Mouse (Mus musculus) midbrain, embryonic 11.5 days (tissue): ENCODE results near the gene Col6a4. TPM values are rescaled to one million over a fixed set of nuclear protein-coding genes. Genes with fewer than 3 reads are reported as not detected.

ENCODE experiments used
- ATAC-seq: fragments of 200-750 bp; cut with Nextera tagmentation; 2 replicates; pipeline ENCODE4 v1.8.0; 2017; ENCODE audit warnings: moderate TSS enrichment, moderate library complexity; ENCODE audit not compliant: low FRiP score
- DNase-seq: peaks from one replicate; pipeline ENCODE4 v3.0.0; 2015; ENCODE audit warnings: low spot score; ENCODE audit errors: missing footprints
- H3K27ac ChIP-seq: fragments of 300-500 bp; sonication (generic); 2 replicates; pipeline ENCODE4 v1.5.1; 2014; ENCODE audit warnings: low read depth, low read length
- H3K27me3 ChIP-seq: fragments of 300-500 bp; sonication (generic); 2 replicates; pipeline ENCODE4 v1.6.1; 2014; ENCODE audit warnings: mild to moderate bottlenecking, low read length, moderate library complexity, mixed read lengths; ENCODE audit not compliant: control insufficient read depth, insufficient read depth
- H3K36me3 ChIP-seq: fragments of 300-500 bp; sonication (generic); 2 replicates; pipeline ENCODE4 v1.6.1; 2014; ENCODE audit warnings: mild to moderate bottlenecking, low read length, moderate library complexity, mixed read lengths; ENCODE audit not compliant: control insufficient read depth, insufficient read depth
- H3K4me1 ChIP-seq: fragments of 300-500 bp; sonication (generic); 2 replicates; pipeline ENCODE4 v1.6.1; 2014; ENCODE audit warnings: low read length; ENCODE audit not compliant: control insufficient read depth, insufficient read depth
- H3K4me2 ChIP-seq: fragments of 300-500 bp; sonication (generic); 2 replicates; pipeline ENCODE4 v1.6.1; 2014; ENCODE audit warnings: mild to moderate bottlenecking, moderate library complexity
- H3K4me3 ChIP-seq: fragments of 300-500 bp; sonication (generic); 2 replicates; pipeline ENCODE4 v1.5.1; 2014; ENCODE audit warnings: low read depth, low read length
- H3K9ac ChIP-seq: fragments of 300-500 bp; sonication (generic); 2 replicates; pipeline ENCODE4 v1.6.1; 2014; ENCODE audit warnings: low read length
- H3K9me3 ChIP-seq: fragments of 300-500 bp; sonication (generic); 2 replicates; pipeline ENCODE4 v1.6.1; 2016; ENCODE audit warnings: low read length; ENCODE audit not compliant: control insufficient read depth
- WGBS: fragments of 180-500 bp; shearing (Covaris S2); extraction: QIAGEN DNeasy Blood & Tissue Kit; methylation state at CpG from one replicate; pipeline ENCODE4 v1.1.7; 2014; 5-methylcytosine and 5-hydroxymethylcytosine counted together
- polyA plus RNA-seq: library from polyadenylated mRNA; unstranded; fragments of >200 nt; fragmentation: Nextera tagmentation; extraction: Ambion mirVana; gene quantifications from 2 replicates; pipeline ENCODE4 v1.2.1, GENCODE M21; 2014

Col6a4 gene
- polyA plus RNA-seq, 1 experiment from 2014 or later: 0.11 TPM

DNA sequence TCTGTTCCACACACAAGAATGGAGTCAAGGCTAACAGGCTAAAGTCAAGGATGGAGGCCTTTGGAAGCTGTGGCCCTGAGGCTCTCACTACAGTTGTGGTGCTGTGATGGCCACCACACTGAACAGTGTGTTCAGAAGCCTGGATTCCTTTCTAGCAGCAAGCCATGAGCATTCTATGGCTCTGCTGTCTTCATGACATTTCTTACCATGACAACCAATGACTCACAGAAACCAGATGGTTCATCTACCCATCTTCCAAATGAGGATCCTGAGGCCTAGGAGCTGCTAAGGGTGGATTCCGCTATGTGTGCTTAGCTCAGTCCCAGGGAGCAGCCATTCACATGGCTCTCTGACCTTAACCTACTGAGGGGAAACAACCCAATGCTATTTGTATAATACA lies 57.3 kb downstream of the Col6a4 start:
- WGBS: 73% methylated on average over 1 of the region's 1 CpGs
- Histone ChIP-seq H3K4me1 (0 out of 2 replicates have a peak, but pooled peaks cover 4% of the 10 kb centered on the region), H3K27ac (no peak overlapping the region), H3K4me3 (no peak overlapping the region), H3K4me2 (no peak overlapping the region), H3K9me3 (no peaks in the 10 kb centered on the region), H3K27me3 (no peaks in the 10 kb centered on the region), H3K36me3 (no peaks in the 10 kb centered on the region), H3K9ac (no peak overlapping the region)
- no peak for ATAC-seq
- no peak for DNase-seq

DNA sequence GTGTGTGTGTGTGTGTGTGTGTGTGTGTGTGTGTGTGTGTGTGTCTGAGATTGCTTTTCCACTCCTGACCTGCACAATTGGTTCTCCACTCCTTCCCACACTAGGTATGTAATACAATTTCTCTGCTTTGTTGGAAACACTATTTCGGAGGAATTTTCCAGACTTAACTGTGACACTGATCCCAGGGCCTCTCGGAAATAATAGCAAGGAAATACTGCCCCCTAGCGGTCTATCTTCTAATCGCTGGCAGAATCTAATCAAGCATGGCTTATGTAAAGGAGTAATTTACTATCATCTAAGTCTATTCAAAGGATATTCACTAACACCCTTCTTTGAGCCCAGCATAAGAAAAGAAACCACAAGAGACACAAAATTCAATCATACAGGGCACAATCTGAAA lies 57.7 kb downstream of the Col6a4 start:
- Histone ChIP-seq H3K4me2 (no peak overlapping the region), H3K27ac (no peak overlapping the region), H3K4me3 (no peak overlapping the region), H3K36me3 (no peaks in the 10 kb centered on the region), H3K4me1 (0 out of 2 replicates have a peak, but pooled peaks cover under 1% of the 10 kb centered on the region), H3K9me3 (no peaks in the 10 kb centered on the region), H3K9ac (no peak overlapping the region), H3K27me3 (no peaks in the 10 kb centered on the region)
- ATAC-seq: no peak
- DNase-seq: peak; percentile 95
- WGBS: 7% methylated on average over 4 of the region's 4 CpGs

DNA sequence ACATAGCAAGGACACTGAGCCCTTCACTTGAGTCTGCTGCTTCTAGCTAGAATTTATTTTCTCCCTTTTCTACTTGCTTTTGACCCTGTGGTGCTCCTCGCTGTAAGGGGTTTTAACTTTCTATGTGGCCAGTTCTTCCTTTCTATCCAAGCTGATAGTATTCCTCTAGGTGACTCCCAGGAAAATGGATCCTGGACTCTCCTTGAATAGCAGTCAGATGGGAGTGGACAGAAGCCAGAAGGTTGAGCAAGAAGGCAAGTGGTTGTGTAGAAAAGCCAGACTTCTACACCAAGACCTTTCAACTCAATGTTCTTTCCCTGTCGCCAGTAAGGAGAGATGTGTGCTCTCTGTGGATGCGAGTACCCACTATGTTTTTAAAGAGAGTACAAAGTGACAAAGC lies 80.9 kb downstream of the Col6a4 start:
- WGBS: 91% methylated on average over 3 of the region's 3 CpGs
- H3K4me2 ChIP-seq: no peak overlapping the region
- no peak overlapping the region for H3K27ac ChIP-seq
- no peaks in the 10 kb centered on the region for H3K36me3 ChIP-seq
- no peak for ATAC-seq
- H3K9ac ChIP-seq: no peak overlapping the region
- no peaks in the 10 kb centered on the region for H3K27me3 ChIP-seq
- no peak for DNase-seq
- H3K4me3 ChIP-seq: no peak overlapping the region
- no peaks in the 10 kb centered on the region for H3K9me3 ChIP-seq
- H3K4me1 ChIP-seq: no peaks in the 10 kb centered on the region

DNA sequence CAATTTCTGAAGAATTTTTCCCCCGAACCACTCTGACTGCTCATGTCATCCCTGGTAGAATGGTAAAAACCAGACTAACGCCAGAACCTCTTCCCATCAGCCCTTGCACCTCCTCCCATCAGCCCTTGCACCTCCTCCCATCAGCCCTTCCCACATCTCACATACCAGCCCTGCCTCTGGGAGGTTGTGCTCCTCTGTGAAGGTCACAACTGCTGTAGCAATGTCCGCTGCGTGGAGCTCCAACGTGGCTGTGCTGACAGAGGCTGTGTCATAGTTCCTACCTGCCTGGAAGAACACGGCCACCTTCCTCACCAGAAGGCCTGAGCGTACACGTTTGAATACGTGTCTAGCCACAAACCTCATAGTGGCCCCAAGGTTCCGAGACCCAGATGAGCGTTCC lies 83.4 kb downstream of the Col6a4 start:
- Histone ChIP-seq H3K4me2 (no peak overlapping the region), H3K27me3 (no peaks in the 10 kb centered on the region), H3K27ac (no peak overlapping the region), H3K9ac (no peak overlapping the region), H3K4me1 (no peaks in the 10 kb centered on the region), H3K36me3 (no peaks in the 10 kb centered on the region), H3K9me3 (no peaks in the 10 kb centered on the region), H3K4me3 (no peak overlapping the region)
- ATAC-seq (no peak), DNase-seq (no peak)
- WGBS: 91% methylated on average over 11 of the region's 11 CpGs

DNA sequence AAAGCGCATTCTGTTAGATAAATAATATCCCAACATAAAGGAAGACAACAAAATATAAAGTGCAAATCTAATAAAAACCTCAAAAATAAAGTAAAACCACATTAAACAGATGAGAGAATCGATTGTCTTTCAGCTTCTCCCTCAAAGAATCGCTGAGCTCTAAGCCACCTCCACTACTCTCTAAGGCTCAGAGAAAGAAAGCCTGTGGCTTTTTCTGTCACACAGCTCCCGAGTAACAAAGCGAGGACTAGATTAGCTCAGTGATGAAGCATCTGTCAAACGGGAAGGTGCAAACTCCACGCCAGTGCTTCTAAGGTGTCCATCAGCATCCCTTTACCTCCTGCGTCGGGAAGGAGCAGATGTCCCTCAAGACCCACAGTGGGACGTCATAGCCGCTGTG lies 98.6 kb downstream of the Col6a4 start:
- H3K27ac ChIP-seq: no peak overlapping the region
- H3K36me3 ChIP-seq: no peaks in the 10 kb centered on the region
- ATAC-seq (no peak), DNase-seq (peak; percentile 67)
- H3K4me2 ChIP-seq: no peak overlapping the region
- no peaks in the 10 kb centered on the region for H3K27me3 ChIP-seq
- no peak overlapping the region for H3K4me3 ChIP-seq
- no peaks in the 10 kb centered on the region for H3K9me3 ChIP-seq
- WGBS: 72% methylated on average over 11 of the region's 11 CpGs
- H3K4me1 ChIP-seq: no peaks in the 10 kb centered on the region
- no peak overlapping the region for H3K9ac ChIP-seq

DNA sequence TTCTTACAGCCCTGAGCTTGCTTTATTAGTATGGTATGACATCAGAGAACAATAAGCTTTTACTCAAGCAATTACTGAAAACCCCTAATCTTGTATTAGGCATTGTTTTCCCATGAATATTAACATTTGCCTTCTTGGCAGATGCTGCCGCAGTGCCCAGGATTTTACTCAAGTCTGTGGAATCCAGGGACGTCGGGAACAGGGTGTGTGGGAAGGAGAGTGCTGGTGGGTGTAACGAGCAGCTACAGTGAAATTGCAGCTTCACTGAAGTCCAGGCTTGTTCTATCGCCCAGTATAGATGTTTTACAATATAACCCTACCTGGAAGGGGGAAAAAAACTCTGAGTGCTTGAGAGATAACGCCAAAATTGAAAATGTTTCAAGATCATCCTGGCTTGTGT lies 104.2 kb downstream of the Col6a4 start:
- Histone ChIP-seq H3K27ac (no peak overlapping the region), H3K27me3 (no peaks in the 10 kb centered on the region), H3K4me3 (no peak overlapping the region), H3K9me3 (no peaks in the 10 kb centered on the region), H3K4me1 (no peaks in the 10 kb centered on the region), H3K36me3 (no peaks in the 10 kb centered on the region), H3K9ac (no peak overlapping the region), H3K4me2 (no peak overlapping the region)
- DNase-seq: no peak
- WGBS: 90% methylated on average over 6 of the region's 6 CpGs
- ATAC-seq: no peak

DNA sequence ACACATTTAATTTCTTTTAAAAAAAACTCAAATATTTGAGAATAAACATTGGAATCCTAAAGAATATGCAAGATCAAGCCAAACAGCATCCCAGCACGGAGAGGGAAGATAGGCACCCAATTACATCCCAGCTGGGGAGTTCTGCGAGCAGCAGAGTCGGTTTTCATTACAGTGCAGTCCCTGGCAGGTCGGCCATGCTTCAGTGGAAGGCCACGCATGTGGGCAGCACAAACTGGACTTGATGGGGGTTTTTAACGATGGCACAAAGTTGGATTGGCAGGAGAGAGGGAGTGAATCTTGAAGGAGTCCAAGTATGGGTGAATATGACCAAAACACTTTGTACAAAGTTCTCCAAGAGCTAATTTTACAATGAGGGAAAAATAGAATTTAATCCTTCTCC lies 106.5 kb downstream of the Col6a4 start:
- H3K9ac ChIP-seq: no peak overlapping the region
- H3K27me3 ChIP-seq: no peaks in the 10 kb centered on the region
- H3K4me3 ChIP-seq: no peak overlapping the region
- DNase-seq (no peak), ATAC-seq (no peak)
- H3K36me3 ChIP-seq: no peaks in the 10 kb centered on the region
- no peaks in the 10 kb centered on the region for H3K9me3 ChIP-seq
- no peak overlapping the region for H3K4me2 ChIP-seq
- WGBS: 77% methylated on average over 6 of the region's 6 CpGs
- no peak overlapping the region for H3K27ac ChIP-seq
- H3K4me1 ChIP-seq: peaks cover 4% of the 10 kb centered on the region

DNA sequence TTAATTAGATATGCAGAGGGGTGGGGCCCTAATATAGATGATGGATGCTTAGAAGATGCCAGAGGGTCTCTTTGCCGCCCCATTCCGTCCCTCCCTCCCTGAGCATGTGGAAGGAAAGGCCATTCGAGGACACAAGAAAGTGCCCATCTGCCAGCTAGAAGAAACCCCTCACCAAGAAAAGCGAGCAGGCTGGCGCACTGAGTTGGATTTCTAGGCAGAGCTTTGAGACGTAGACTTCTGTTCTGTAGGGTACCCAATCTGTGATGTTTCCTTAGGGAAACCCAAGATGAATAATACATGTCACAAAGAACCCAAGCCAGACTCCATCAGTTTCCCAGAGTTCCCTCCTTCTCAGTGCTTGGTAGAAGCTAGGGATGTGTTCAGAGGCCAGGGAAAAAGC lies 107.1 kb downstream of the Col6a4 start:
- Histone ChIP-seq H3K4me1 (peaks cover 6% of the 10 kb centered on the region), H3K4me3 (no peak overlapping the region), H3K9ac (no peak overlapping the region), H3K27me3 (no peaks in the 10 kb centered on the region), H3K9me3 (no peaks in the 10 kb centered on the region), H3K4me2 (no peak overlapping the region), H3K27ac (no peak overlapping the region), H3K36me3 (no peaks in the 10 kb centered on the region)
- ATAC-seq: no peak
- peak; percentile 41 for DNase-seq
- 91% methylated on average over 6 of the region's 6 CpGs for WGBS

DNA sequence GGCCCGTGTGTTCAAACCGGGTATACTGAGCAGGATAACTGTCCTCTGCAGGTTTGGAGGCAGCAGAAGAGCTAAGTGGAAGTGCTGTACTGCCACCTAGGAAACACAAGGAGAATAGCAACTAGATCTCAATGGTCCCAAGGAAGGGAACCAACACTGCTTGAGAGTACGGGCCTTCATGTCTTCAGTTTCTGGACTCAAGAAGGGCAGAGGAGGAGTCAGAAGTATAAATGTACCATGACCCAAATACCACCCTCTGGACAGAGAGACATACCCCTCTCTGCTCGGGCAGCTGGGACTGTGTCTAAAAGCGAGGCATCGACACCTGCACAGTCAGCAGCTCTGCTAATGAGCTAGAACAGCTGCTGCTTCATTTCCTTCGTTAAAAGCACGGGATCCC lies 108.5 kb downstream of the Col6a4 start:
- no peak for DNase-seq
- Histone ChIP-seq H3K4me1 (peaks cover 6% of the 10 kb centered on the region), H3K4me3 (no peak overlapping the region), H3K36me3 (no peaks in the 10 kb centered on the region), H3K4me2 (no peak overlapping the region), H3K9me3 (no peaks in the 10 kb centered on the region), H3K27me3 (no peaks in the 10 kb centered on the region), H3K9ac (no peak overlapping the region), H3K27ac (no peak overlapping the region)
- 74% methylated on average over 8 of the region's 8 CpGs for WGBS
- ATAC-seq: 0 out of 2 replicates have a peak, but pooled peaks have one; percentile 40
